Mouse (Mus musculus) stomach, postnatal 0 days (tissue): ENCODE measurements around the gene 2310011J03Rik. TPM values are rescaled to one million over a fixed set of nuclear protein-coding genes. Genes with fewer than 3 reads are reported as not detected.

ENCODE experiments used
- ATAC-seq: fragments of 200-750 bp; cut with Nextera tagmentation; 2 replicates; pipeline ENCODE4 v1.8.0; 2017; ENCODE audit not compliant: low FRiP score, low TSS enrichment
- DNase-seq: peaks from one replicate; pipeline ENCODE4 v3.0.0-alpha.2; 2016; ENCODE audit warnings: low spot score
- H3K27ac ChIP-seq: fragments of 300-500 bp; sonication (generic); replicated peaks from 2 replicates; pipeline ENCODE4 v1.5.1; 2014; ENCODE audit warnings: mild to moderate bottlenecking, control low read depth
- H3K27me3 ChIP-seq: fragments of 300-500 bp; sonication (generic); 2 replicates; pipeline ENCODE4 v1.6.1; 2014; ENCODE audit warnings: low read length; ENCODE audit not compliant: control insufficient read depth, insufficient read depth
- H3K36me3 ChIP-seq: fragments of 300-500 bp; sonication (generic); 2 replicates; pipeline ENCODE4 v1.6.1; 2014; ENCODE audit warnings: low read length, mixed read lengths; ENCODE audit not compliant: control insufficient read depth, insufficient read depth
- H3K4me1 ChIP-seq: fragments of 300-500 bp; sonication (generic); replicated peaks from 2 replicates; pipeline ENCODE4 v1.6.1; 2014; ENCODE audit warnings: antibody characterized with exemption; ENCODE audit not compliant: control insufficient read depth, insufficient read depth
- H3K4me2 ChIP-seq: fragments of 300-500 bp; sonication (generic); replicated peaks from 2 replicates; pipeline ENCODE4 v1.6.1; 2014; ENCODE audit warnings: low read depth, mild to moderate bottlenecking, control low read depth, moderate library complexity
- H3K4me3 ChIP-seq: fragments of 300-500 bp; sonication (generic); 2 replicates; pipeline ENCODE4 v1.5.1; 2014; ENCODE audit warnings: low read depth, low read length, control low read depth
- H3K9ac ChIP-seq: fragments of 300-500 bp; sonication (generic); 2 replicates; pipeline ENCODE4 v1.6.1; 2014; ENCODE audit warnings: mild to moderate bottlenecking, low read length, control low read depth, mixed read lengths
- H3K9me3 ChIP-seq: fragments of 300-500 bp; sonication (generic); 2 replicates; pipeline ENCODE4 v1.6.1; 2016; ENCODE audit warnings: low read length; ENCODE audit not compliant: control insufficient read depth
- CTCF ChIP-seq: IDR thresholded peaks from 2 replicates; pipeline ENCODE4 v1.5.1; 2016; ENCODE audit warnings: antibody characterized with exemption, low read depth, mild to moderate bottlenecking, moderate library complexity
- EP300 ChIP-seq: optimal IDR thresholded peaks from 2 replicates; pipeline ENCODE3; 2016; ENCODE audit warnings: antibody characterized with exemption
- WGBS: fragments of 180-500 bp; shearing (Covaris S2); extraction: QIAGEN DNeasy Blood & Tissue Kit; methylation state at CpG from one replicate; pipeline ENCODE4 v1.1.7; 2014; 5-methylcytosine and 5-hydroxymethylcytosine counted together
- polyA plus RNA-seq: library from polyadenylated mRNA; unstranded; fragments of >200 nt; fragmentation: Nextera tagmentation; extraction: Ambion mirVana; gene quantifications from 2 replicates; pipeline ENCODE4 v1.2.1, GENCODE M21; 2015

Gene 2310011J03Rik
- polyA plus RNA-seq, 1 experiment from 2014 or later, result 50.3 TPM

DNA sequence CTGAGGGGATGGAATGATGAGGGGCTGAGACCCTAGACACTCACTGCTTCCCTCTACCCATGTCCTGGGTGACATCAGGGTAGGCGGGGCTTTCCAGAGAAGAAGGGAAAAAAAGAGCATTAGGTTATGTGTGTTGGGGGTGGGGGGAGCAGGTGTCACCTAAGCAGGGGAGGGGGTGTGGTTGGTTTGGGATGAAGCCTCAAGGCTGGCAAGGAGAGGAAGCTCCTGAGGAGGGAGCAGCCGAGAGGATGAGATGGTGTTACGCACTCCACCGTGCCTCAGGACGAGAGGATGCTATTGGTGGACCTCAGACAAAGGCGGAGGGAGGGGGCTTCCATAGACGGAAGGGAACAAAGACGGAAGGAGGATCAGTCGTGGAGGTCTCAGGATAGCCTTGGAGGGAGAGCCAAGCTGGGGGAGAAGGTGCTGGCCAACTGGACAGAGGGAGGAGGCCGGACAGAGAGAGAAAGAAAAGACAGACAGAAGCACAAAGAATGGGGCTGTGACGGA, 19.6 kb downstream of the 2310011J03Rik start:
- H3K27ac ChIP-seq, result no peak overlapping the region
- no peaks in the 10 kb centered on the region for H3K4me1 ChIP-seq
- ATAC-seq (no peak), DNase-seq (no peak)
- H3K9me3 ChIP-seq, result no peaks in the 10 kb centered on the region
- peaks cover 6% of the 10 kb centered on the region for H3K27me3 ChIP-seq
- no peak overlapping the region for H3K4me2 ChIP-seq
- no peak overlapping the region for H3K4me3 ChIP-seq
- no peaks in the 10 kb centered on the region for H3K36me3 ChIP-seq
- no peak for TF ChIP-seq EP300
- TF ChIP-seq CTCF, result no peak
- 36% methylated on average over 11 of the region's 11 CpGs for WGBS
- H3K9ac ChIP-seq, result no peak overlapping the region

DNA sequence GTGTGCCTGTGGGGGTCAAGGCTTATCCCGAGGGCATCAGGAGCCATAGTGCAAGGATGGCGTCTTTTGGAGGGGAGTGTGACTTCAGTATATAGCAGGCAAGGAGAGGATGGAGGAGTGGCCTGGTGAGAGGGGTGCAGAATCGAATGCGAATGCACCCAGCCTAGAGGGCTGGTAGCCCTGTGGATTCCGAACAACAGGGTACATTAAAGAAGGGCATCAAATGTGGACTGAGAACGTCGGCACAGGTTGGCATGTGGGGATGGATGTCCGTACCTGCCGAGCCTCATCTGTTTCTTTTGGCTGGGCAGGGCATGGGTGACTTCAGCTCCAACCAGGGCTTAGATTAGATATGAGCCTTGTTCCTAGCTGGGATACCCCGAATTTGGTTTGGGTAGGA, 20.5 kb downstream of the 2310011J03Rik start:
- no peak for DNase-seq
- Histone ChIP-seq H3K27me3 (peaks cover 6% of the 10 kb centered on the region), H3K27ac (no peak overlapping the region), H3K4me3 (no peak overlapping the region), H3K9ac (no peak overlapping the region), H3K36me3 (no peaks in the 10 kb centered on the region), H3K4me1 (no peaks in the 10 kb centered on the region), H3K4me2 (no peak overlapping the region), H3K9me3 (no peaks in the 10 kb centered on the region)
- no peak for ATAC-seq
- WGBS, result 56% methylated on average over 10 of the region's 10 CpGs
- TF ChIP-seq CTCF (no peak), EP300 (no peak)

DNA sequence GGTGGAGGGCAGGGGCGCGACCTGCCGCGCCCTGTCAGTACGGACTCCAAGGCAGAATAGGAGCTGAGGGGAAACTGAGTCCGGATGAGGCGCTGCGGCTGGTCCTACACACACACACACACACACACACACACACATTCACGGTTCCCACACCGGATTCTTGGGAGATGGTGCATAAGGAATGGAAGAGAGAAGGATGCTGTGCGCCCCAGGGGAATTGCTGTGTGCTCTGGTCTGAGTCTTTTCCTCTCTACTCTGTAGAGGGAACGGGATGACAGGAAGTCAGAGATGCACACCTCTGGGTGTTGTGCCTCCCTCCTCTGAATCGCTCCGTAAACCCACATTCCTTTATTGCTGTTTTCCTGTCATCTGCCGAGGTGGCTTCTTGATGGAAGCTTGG, 21.0 kb downstream of the 2310011J03Rik start:
- 19% methylated on average over 15 of the region's 15 CpGs for WGBS
- Histone ChIP-seq H3K4me2 (no peak overlapping the region), H3K27me3 (peaks cover 2% of the 10 kb centered on the region), H3K9ac (0 out of 2 replicates have a peak overlapping the region, but pooled peaks have one; percentile 18), H3K9me3 (no peaks in the 10 kb centered on the region), H3K36me3 (peaks cover 4% of the 10 kb centered on the region), H3K4me3 (no peak overlapping the region), H3K4me1 (no peaks in the 10 kb centered on the region), H3K27ac (no peak overlapping the region)
- TF ChIP-seq EP300, result no peak
- TF ChIP-seq CTCF, result no peak
- DNase-seq (no peak), ATAC-seq (no peak)

DNA sequence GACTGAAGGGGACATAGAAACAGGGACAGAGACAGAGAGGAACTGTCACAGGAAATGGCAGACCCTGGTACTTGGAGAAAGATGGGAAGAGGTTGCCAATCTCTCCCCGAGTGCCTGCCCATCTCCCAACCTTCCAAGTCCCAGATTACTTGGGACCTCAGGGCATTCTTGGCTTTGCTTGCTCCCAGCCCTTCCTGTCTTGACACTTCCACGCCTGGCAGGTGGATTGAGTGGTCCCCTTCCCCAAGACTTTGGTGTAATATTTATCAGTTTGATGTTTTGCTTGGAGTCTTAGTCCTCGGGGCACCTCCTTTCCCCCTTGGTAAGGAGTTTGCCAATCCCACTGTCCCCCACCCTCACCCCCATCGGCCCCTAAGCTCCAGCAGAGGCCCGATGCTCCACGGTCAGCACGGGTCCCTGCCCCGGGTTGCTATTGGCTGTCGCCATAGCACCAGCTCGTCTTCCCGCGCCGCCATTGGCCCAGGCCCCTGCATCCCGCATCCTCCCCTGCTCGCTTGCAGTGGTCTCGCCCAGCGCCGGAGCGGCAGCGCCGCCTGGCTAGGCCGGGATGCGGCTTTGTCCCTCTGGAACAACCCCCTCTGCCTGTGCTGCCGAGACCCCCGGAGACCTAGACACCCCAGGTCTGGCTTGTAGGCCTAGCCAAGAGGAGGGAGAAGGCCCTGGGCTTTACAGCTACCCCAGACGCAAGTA, 21.6 kb downstream of the 2310011J03Rik start:
- Histone ChIP-seq H3K27me3 (no peaks in the 10 kb centered on the region; the same call in 1 of the 2 replicates), H3K4me2 (no peak overlapping the region), H3K9ac (0 out of 2 replicates have a peak overlapping the region, but pooled peaks have one; percentile 18), H3K36me3 (peaks cover 8% of the 10 kb centered on the region), H3K4me1 (no peaks in the 10 kb centered on the region), H3K27ac (no peak overlapping the region), H3K9me3 (no peaks in the 10 kb centered on the region), H3K4me3 (no peak overlapping the region)
- 6% methylated on average over 26 of the region's 26 CpGs for WGBS
- ATAC-seq, result no peak
- DNase-seq, result peak; percentile 50
- peak; percentile 39 for TF ChIP-seq CTCF
- no peak for TF ChIP-seq EP300

DNA sequence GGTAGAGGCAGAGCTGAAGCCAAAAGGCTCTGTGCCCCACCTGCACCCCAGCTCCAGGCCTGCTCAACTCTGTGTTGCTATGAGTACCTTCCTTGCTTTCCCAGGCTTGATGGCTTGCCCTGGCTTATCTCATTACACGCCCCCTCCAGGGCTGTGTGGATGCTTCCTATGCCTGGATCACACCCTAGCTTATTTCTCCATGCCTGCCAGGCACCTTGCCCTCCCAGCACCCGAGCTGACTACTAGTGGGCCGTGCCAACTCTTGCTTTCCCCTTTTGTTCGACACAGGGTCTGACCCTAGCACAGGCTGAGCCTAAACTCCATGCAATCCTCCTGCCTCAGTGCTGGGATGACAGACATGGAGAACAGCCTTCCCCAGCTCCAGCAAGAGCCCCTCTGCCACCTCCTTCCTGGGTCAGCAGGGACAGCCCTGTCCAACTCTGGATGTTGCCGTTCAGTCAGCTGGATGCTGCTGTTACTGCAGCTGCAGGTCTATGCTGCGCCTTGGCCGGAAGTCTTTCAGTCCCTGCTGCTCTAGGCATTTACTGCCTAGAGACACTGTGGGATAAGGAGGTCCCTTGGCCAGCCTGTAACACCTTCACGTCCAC, 22.7 kb downstream of the 2310011J03Rik start:
- no peak for DNase-seq
- Histone ChIP-seq H3K36me3 (peaks cover 8% of the 10 kb centered on the region), H3K4me1 (no peaks in the 10 kb centered on the region), H3K27ac (no peak overlapping the region), H3K27me3 (no peaks in the 10 kb centered on the region; the same call in 1 of the 2 replicates), H3K4me3 (no peak overlapping the region), H3K9ac (no peak overlapping the region), H3K9me3 (no peaks in the 10 kb centered on the region), H3K4me2 (no peak overlapping the region)
- ATAC-seq, result no peak
- WGBS, result 69% methylated on average over 8 of the region's 8 CpGs
- TF ChIP-seq EP300 (no peak), CTCF (no peak)

DNA sequence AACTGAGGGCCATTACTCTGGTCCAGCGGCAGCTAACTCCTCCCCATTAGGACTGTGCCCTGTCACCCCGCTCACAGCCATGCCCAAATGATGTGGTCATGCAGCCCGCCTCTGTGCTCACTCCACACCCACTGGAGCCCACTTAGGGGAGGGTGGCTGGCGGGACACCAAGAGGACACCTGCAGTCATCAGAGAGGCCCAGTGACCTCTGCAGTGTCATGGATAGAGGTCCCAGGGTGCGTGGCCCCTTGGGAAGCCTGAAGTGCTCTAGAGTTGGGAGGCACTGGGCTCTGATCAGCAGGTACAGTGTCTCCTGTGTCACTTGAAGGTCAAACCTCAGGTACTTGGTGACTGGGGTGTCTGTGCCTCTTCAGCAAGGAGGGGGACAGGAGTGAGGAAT, 23.5 kb downstream of the 2310011J03Rik start:
- H3K4me1 ChIP-seq, result no peaks in the 10 kb centered on the region
- H3K4me3 ChIP-seq, result no peak overlapping the region
- H3K9me3 ChIP-seq, result no peaks in the 10 kb centered on the region
- peaks cover 8% of the 10 kb centered on the region for H3K36me3 ChIP-seq
- H3K4me2 ChIP-seq, result no peak overlapping the region
- H3K27me3 ChIP-seq, result no peaks in the 10 kb centered on the region; the same call in 1 of the 2 replicates
- no peak overlapping the region for H3K9ac ChIP-seq
- no peak overlapping the region for H3K27ac ChIP-seq
- DNase-seq (no peak), ATAC-seq (no peak)
- TF ChIP-seq CTCF (no peak), EP300 (no peak)
- WGBS, result 84% methylated on average over 5 of the region's 5 CpGs
